Mouse (Mus musculus): ENCODE measurements around the gene Ncmap. TPM values are rescaled to one million over a fixed set of nuclear protein-coding genes. Genes with fewer than 3 reads are reported as not detected.

The Ncmap gene
- total RNA-seq, 2 experiments from 2014 or later = 0.91 TPM; not detected in 1

GRCm38 (mm10) chr4:135404916-135405315 is 6.9 kb upstream of the Ncmap start:
- DNase-seq (ENCODE audit: low spot score in 2 of 2) = no peak
- intact Hi-C loops (cut with DNase I) = no loop called here

- intact Hi-C loops (cut with DNase I) = no loop called here
- DNase-seq (ENCODE audit: low spot score in 2 of 2) = no peak
Measured at GRCm38 (mm10) chr4:135404048-135404447, 6.0 kb upstream of the Ncmap start.

- intact Hi-C loops (cut with DNase I) = no loop called here
- DNase-seq (ENCODE audit: low spot score in 2 of 2) = no peak
Measured at GRCm38 (mm10) chr4:135401881-135402280, 3.9 kb upstream of the Ncmap start.

- intact Hi-C loops (cut with DNase I) = no loop called here
- no peak for DNase-seq (ENCODE audit: low spot score in 2 of 2)
Measured at GRCm38 (mm10) chr4:135397551-135397950, 476 bp downstream of the Ncmap start.

- no peak for DNase-seq (ENCODE audit: low spot score in 2 of 2)
- intact Hi-C loops (cut with DNase I) = no loop called here
Measured at GRCm38 (mm10) chr4:135396303-135396702, 1.7 kb downstream of the Ncmap start.

GRCm38 (mm10) chr4:135395375-135395774 is 2.7 kb downstream of the Ncmap start:
- DNase-seq (ENCODE audit: low spot score in 2 of 2) = no peak
- intact Hi-C loops (cut with DNase I) = no loop called here

- intact Hi-C loops (cut with DNase I) = no loop called here
Measured at GRCm38 (mm10) chr4:135394666-135395065, 3.4 kb downstream of the Ncmap start.

GRCm38 (mm10) chr4:135393381-135393780 is 4.6 kb downstream of the Ncmap start:
- no peak for DNase-seq (ENCODE audit: low spot score in 2 of 2)
- intact Hi-C loops (cut with DNase I) = no loop called here

More at GRCm38 (mm10) chr4:135394666-135395065, 3.4 kb downstream of the Ncmap start:
- DNase-seq (ENCODE audit: low spot score in 2 of 2) = no peak

- intact Hi-C loops (cut with DNase I) = no loop called here
- DNase-seq (ENCODE audit: low spot score in 2 of 2) = no peak
Measured at GRCm38 (mm10) chr4:135392801-135393200, 5.2 kb downstream of the Ncmap start.

GRCm38 (mm10) chr4:135391014-135391413 is 7.0 kb downstream of the Ncmap start:
- intact Hi-C loops (cut with DNase I) = no loop called here
- DNase-seq (ENCODE audit: low spot score in 2 of 2) = no peak

- intact Hi-C loops (cut with DNase I) = no loop called here
- DNase-seq (ENCODE audit: low spot score in 2 of 2) = no peak
Measured at GRCm38 (mm10) chr4:135385614-135386013, 12.4 kb downstream of the Ncmap start.

- peak; percentile 74 to 80 for DNase-seq (ENCODE audit: low spot score in 2 of 2)
- intact Hi-C loops (cut with DNase I) = loop anchor here (1.0 to 5.0 kb wide), 2 partner anchors 29 to 285 kb away; no protein-coding TSS in a partner anchor
Measured at GRCm38 (mm10) chr4:135382316-135382715, 15.7 kb downstream of the Ncmap start.

- intact Hi-C loops (cut with DNase I) = loop anchor here (5.0 kb wide), 1 partner anchor 286 kb away; no protein-coding TSS in a partner anchor
Measured at GRCm38 (mm10) chr4:135381355-135381754, 16.7 kb downstream of the Ncmap start.

GRCm38 (mm10) chr4:135377241-135377640 is 20.8 kb downstream of the Ncmap start:
- intact Hi-C loops (cut with DNase I) = no loop called here
- no peak for DNase-seq (ENCODE audit: low spot score in 2 of 2)

More at GRCm38 (mm10) chr4:135381355-135381754, 16.7 kb downstream of the Ncmap start:
- no peak for DNase-seq (ENCODE audit: low spot score in 2 of 2)

- no peak for DNase-seq (ENCODE audit: low spot score in 2 of 2)
Measured at GRCm38 (mm10) chr4:135375444-135375843, 22.6 kb downstream of the Ncmap start.

GRCm38 (mm10) chr4:135373299-135373698 is 24.7 kb downstream of the Ncmap start:
- intact Hi-C loops (cut with DNase I) = no loop called here
- no peak for DNase-seq (ENCODE audit: low spot score in 2 of 2)

More at GRCm38 (mm10) chr4:135375444-135375843, 22.6 kb downstream of the Ncmap start:
- intact Hi-C loops (cut with DNase I) = no loop called here

GRCm38 (mm10) chr4:135370372-135370771 is 27.7 kb downstream of the Ncmap start:
- DNase-seq (ENCODE audit: low spot score in 2 of 2) = no peak
- intact Hi-C loops (cut with DNase I) = no loop called here

- intact Hi-C loops (cut with DNase I) = no loop called here
- DNase-seq (ENCODE audit: low spot score in 2 of 2) = peak in 1 of 2 experiments; percentile 33
Measured at GRCm38 (mm10) chr4:135362828-135363227, 35.2 kb downstream of the Ncmap start.

GRCm38 (mm10) chr4:135361722-135362121 is 36.3 kb downstream of the Ncmap start:
- no peak for DNase-seq (ENCODE audit: low spot score in 2 of 2)
- intact Hi-C loops (cut with DNase I) = no loop called here

GRCm38 (mm10) chr4:135358736-135359135 is 39.3 kb downstream of the Ncmap start:
- peak; percentile 29 to 42 for DNase-seq (ENCODE audit: low spot score in 2 of 2)
- intact Hi-C loops (cut with DNase I) = loop anchor here (2.0 to 10.0 kb wide), 2 partner anchors 54 to 136 kb away; partner anchors contain the start of genes Nipal3 and Stpg1

GRCm38 (mm10) chr4:135357221-135357920 is 40.7 kb downstream of the Ncmap start:
- intact Hi-C loops (cut with DNase I) = loop anchor here (10.0 kb wide), 1 partner anchor 137 kb away; the partner anchor contains the start of genes Nipal3 and Stpg1
- no peak for DNase-seq (ENCODE audit: low spot score in 2 of 2)
